Mouse (Mus musculus) bone marrow macrophage, adult 2 months (primary cell): ENCODE measurements around the gene Lurap1l.

Source experiments
- CTCF ChIP-seq: IDR thresholded peaks from 2 replicates; pipeline ENCODE4 v1.5.1; 2012; ENCODE audit warnings: low read depth, mild to moderate bottlenecking, low read length, moderate library complexity
- POLR2A ChIP-seq: IDR thresholded peaks from 2 replicates; pipeline ENCODE4 v1.6.1; 2012; ENCODE audit warnings: mild to moderate bottlenecking, low read depth, low read length, borderline replicate concordance

GRCm38 (mm10) chr4:80874121-80874859, 36.2 kb upstream of the Lurap1l start:
- TF ChIP-seq POLR2A (no peak), CTCF (no peak)
